Mouse (Mus musculus) MEL (cell line): ENCODE results near the gene Nhsl2.

Experiments used
- CHD1 ChIP-seq: IDR thresholded peaks from 2 replicates; pipeline ENCODE4 v1.6.1; 2012; ENCODE audit warnings: low read depth, mild to moderate bottlenecking, inconsistent platforms, low read length, improper control_type of control experiment
- CTCF ChIP-seq, 3 experiments: IDR thresholded peaks in 2 of 3; conservative IDR thresholded peaks in 1 of 3; 2 replicates each; pipeline ENCODE4 v1.5.1; 2011 to 2012; ENCODE audit warnings: low read length in 3 of 3, low read depth in 2 of 3, mild to moderate bottlenecking in 2 of 3, improper control_type of control experiment in 1 of 3, inconsistent platforms in 1 of 3, mixed read lengths in 1 of 3, moderate library complexity in 1 of 3; ENCODE audit not compliant: control insufficient read depth in 1 of 3, insufficient read depth in 1 of 3, poor library complexity in 1 of 3, severe bottlenecking in 1 of 3
- EP300 ChIP-seq, 2 experiments: IDR thresholded peaks; 2 replicates each; pipeline ENCODE4 v1.6.1; 2011; ENCODE audit warnings: improper control_type of control experiment in 2 of 2, low read length in 2 of 2, low read depth in 1 of 2, mild to moderate bottlenecking in 1 of 2
- ETS1 ChIP-seq: IDR thresholded peaks from 2 replicates; pipeline ENCODE4 v1.6.1; 2012; ENCODE audit warnings: low read depth, mild to moderate bottlenecking, inconsistent platforms, low read length, improper control_type of control experiment, moderate library complexity
- GABPA ChIP-seq: IDR thresholded peaks from 2 replicates; pipeline ENCODE4 v1.6.1; 2012; ENCODE audit warnings: low read depth, mild to moderate bottlenecking, inconsistent platforms, low read length, improper control_type of control experiment, moderate library complexity
- GATA1 ChIP-seq: IDR thresholded peaks from 2 replicates; pipeline ENCODE4 v1.6.1; 2011; ENCODE audit warnings: low read depth, low read length, improper control_type of control experiment
- MAX ChIP-seq: IDR thresholded peaks from 2 replicates; pipeline ENCODE4 v1.6.1; 2011; ENCODE audit warnings: low read length, improper control_type of control experiment
- MAZ ChIP-seq: IDR thresholded peaks from 2 replicates; pipeline ENCODE4 v1.6.1; 2012; ENCODE audit warnings: low read depth, mild to moderate bottlenecking, inconsistent platforms, low read length, improper control_type of control experiment
- MYB ChIP-seq: IDR thresholded peaks from 2 replicates; pipeline ENCODE4 v1.6.1; 2011; ENCODE audit warnings: mild to moderate bottlenecking, low read depth, low read length, improper control_type of control experiment
- NELFE ChIP-seq: IDR thresholded peaks from 2 replicates; pipeline ENCODE4 v1.6.1; 2011; ENCODE audit warnings: low read depth, low read length, improper control_type of control experiment
- POLR2A ChIP-seq, 2 experiments: IDR thresholded peaks; 2 replicates each; pipeline ENCODE4 v1.6.1; 2011 to 2012; ENCODE audit warnings: low read length in 2 of 2, mild to moderate bottlenecking in 2 of 2, control low read depth in 1 of 2, improper control_type of control experiment in 1 of 2, low read depth in 1 of 2, moderate library complexity in 1 of 2; ENCODE audit not compliant: control insufficient read depth in 1 of 2, insufficient read depth in 1 of 2, poor library complexity in 1 of 2
- RCOR1 ChIP-seq: IDR thresholded peaks from 2 replicates; pipeline ENCODE4 v1.6.1; 2012; ENCODE audit warnings: low read depth, mild to moderate bottlenecking, inconsistent platforms, low read length, improper control_type of control experiment
- SIN3A ChIP-seq: IDR thresholded peaks from 2 replicates; pipeline ENCODE4 v1.6.1; 2012; ENCODE audit warnings: low read length, improper control_type of control experiment, inconsistent platforms
- ZNF384 ChIP-seq: IDR thresholded peaks from 2 replicates; pipeline ENCODE4 v1.6.1; 2012; ENCODE audit warnings: low read depth, mild to moderate bottlenecking, inconsistent platforms, low read length, improper control_type of control experiment

- TF ChIP-seq GATA1: no peak
- no peak for TF ChIP-seq POLR2A (IDR thresholded peaks at IDR 0.05; ENCODE audit: control insufficient read depth in 1 of 2, insufficient read depth in 1 of 2, low read depth in 1 of 2, low read length in 2 of 2, poor library complexity in 1 of 2)
- no peak for TF ChIP-seq SIN3A
- TF ChIP-seq MAX: no peak
- TF ChIP-seq CTCF (IDR thresholded peaks at IDR 0.05 in 2 of 3, conservative IDR thresholded peaks at IDR 0.05 in 1 of 3; ENCODE audit: control insufficient read depth in 1 of 3, insufficient read depth in 1 of 3, low read depth in 2 of 3, low read length in 3 of 3, poor library complexity in 1 of 3, severe bottlenecking in 1 of 3): no peak
- no peak for TF ChIP-seq RCOR1
- TF ChIP-seq NELFE: no peak
- no peak for TF ChIP-seq EP300 (IDR thresholded peaks at IDR 0.05; ENCODE audit: low read depth in 1 of 2, low read length in 2 of 2)
- TF ChIP-seq ETS1: no peak
- no peak for TF ChIP-seq CHD1
- TF ChIP-seq MAZ: no peak
- no peak for TF ChIP-seq ZNF384
- TF ChIP-seq GABPA: no peak
- no peak for TF ChIP-seq MYB
Measured at GRCm38 (mm10) chrX:102065213-102065775, 216.1 kb downstream of the Nhsl2 start.
